Mouse (Mus musculus) adrenal gland, postnatal 25 days (tissue): Measurements from ENCODE around the gene Pold1. TPM values are rescaled to one million over a fixed set of nuclear protein-coding genes. Genes with fewer than 3 reads are reported as not detected.

ENCODE experiments used
- DNase-seq: peaks from one replicate; pipeline ENCODE4 v3.0.0; 2021; ENCODE audit warnings: mixed read lengths
- total RNA-seq: library from RNA; stranded (reverse); gene quantifications from 2 replicates; pipeline ENCODE4 v1.2.3, GENCODE M21; 2021

Pold1 gene
- total RNA-seq, 1 experiment from 2014 or later, result 22.6 TPM

GRCm38 (mm10) chr7:44581637-44582036 lies 33.0 kb upstream of the Pold1 start:
- DNase-seq, result no peak

- DNase-seq, result no peak
These were observed 27.7 kb upstream of the Pold1 start for GRCm38 (mm10) chr7:44576333-44576844.

GRCm38 (mm10) chr7:44572956-44573484 lies 24.4 kb upstream of the Pold1 start:
- no peak for DNase-seq

- DNase-seq, result no peak
These were observed 23.6 kb upstream of the Pold1 start, which contains the start of gene Napsa for GRCm38 (mm10) chr7:44572213-44572701. Gene Napsa (plus strand): TSS chr7:44572380.

GRCm38 (mm10) chr7:44571811-44572210 lies 23.2 kb upstream of the Pold1 start:
- DNase-seq, result no peak

- no peak for DNase-seq
These were observed 22.3 kb upstream of the Pold1 start for GRCm38 (mm10) chr7:44570989-44571388.

- no peak for DNase-seq
These were observed 20.2 kb upstream of the Pold1 start for GRCm38 (mm10) chr7:44568803-44569202.

- no peak for DNase-seq
These were observed 16.8 kb upstream of the Pold1 start for GRCm38 (mm10) chr7:44565414-44565813.

GRCm38 (mm10) chr7:44564486-44564885 lies 15.8 kb upstream of the Pold1 start:
- no peak for DNase-seq

GRCm38 (mm10) chr7:44563284-44563683 lies 14.6 kb upstream of the Pold1 start:
- no peak for DNase-seq

- DNase-seq, result peak; percentile 74
These were observed 12.1 kb upstream of the Pold1 start for GRCm38 (mm10) chr7:44560435-44561400.

GRCm38 (mm10) chr7:44557629-44558028 lies 9.0 kb upstream of the Pold1 start:
- DNase-seq, result no peak

GRCm38 (mm10) chr7:44553826-44554225 lies 5.2 kb upstream of the Pold1 start, which contains the start of gene Nr1h2:
Gene Nr1h2 (minus strand): TSS chr7:44553951.
- DNase-seq, result peak; percentile 95

- DNase-seq, result peak; percentile 85
These were observed 4.6 kb upstream of the Pold1 start for GRCm38 (mm10) chr7:44553196-44553764.

- no peak for DNase-seq
These were observed 3.7 kb upstream of the Pold1 start for GRCm38 (mm10) chr7:44552141-44552908.

- no peak for DNase-seq
These were observed 3.1 kb upstream of the Pold1 start for GRCm38 (mm10) chr7:44551731-44552130.

GRCm38 (mm10) chr7:44551301-44551700 lies 2.7 kb upstream of the Pold1 start:
- DNase-seq, result no peak

GRCm38 (mm10) chr7:44550409-44550678 lies 1.7 kb upstream of the Pold1 start:
- DNase-seq, result no peak

- no peak for DNase-seq
These were observed 1.2 kb upstream of the Pold1 start for GRCm38 (mm10) chr7:44549621-44550408.

- DNase-seq, result no peak
These were observed 924 bp downstream of the Pold1 start for GRCm38 (mm10) chr7:44547725-44548124.

GRCm38 (mm10) chr7:44547041-44547440 lies 1.6 kb downstream of the Pold1 start:
- no peak for DNase-seq
